Mouse (Mus musculus) C2C12 (cell line): ENCODE measurements around the gene Esyt2. TPM values are rescaled to one million over a fixed set of nuclear protein-coding genes. Genes with fewer than 3 reads are reported as not detected.

Experiments used
- H3K27me3 ChIP-seq: one replicate; pipeline ENCODE4 v1.6.1; 2011; ENCODE audit not compliant: control insufficient read depth, insufficient read depth, insufficient read length
- H3K36me3 ChIP-seq: one replicate; pipeline ENCODE4 v1.6.1; 2011; ENCODE audit not compliant: control insufficient read depth, insufficient read depth
- H3K4me3 ChIP-seq: one replicate; pipeline ENCODE4 v1.5.1; 2011; ENCODE audit warnings: mild to moderate bottlenecking, control low read depth; ENCODE audit not compliant: poor library complexity, insufficient read depth, severe bottlenecking
- H3K79me2 ChIP-seq: one replicate; pipeline ENCODE4 v1.6.1; 2011; ENCODE audit not compliant: control insufficient read depth, insufficient read depth
- H3K79me3 ChIP-seq: one replicate; pipeline ENCODE4 v1.6.1; 2011; ENCODE audit warnings: low read depth, control low read depth
- H3ac ChIP-seq: one replicate; pipeline ENCODE3; 2011; ENCODE audit warnings: low read depth; ENCODE audit not compliant: control insufficient read depth, insufficient read length
- CEBPB ChIP-seq: IDR thresholded peaks from one replicate; pipeline ENCODE4 v1.6.1; 2011; ENCODE audit warnings: low read depth, mild to moderate bottlenecking, control low read depth, moderate library complexity
- CTCF ChIP-seq: IDR thresholded peaks from one replicate; pipeline ENCODE4 v1.5.1; 2011; ENCODE audit not compliant: control insufficient read depth, insufficient read depth, insufficient read length
- FOSL1 ChIP-seq: IDR thresholded peaks from one replicate; pipeline ENCODE4 v1.8.0; 2011; ENCODE audit warnings: mild to moderate bottlenecking, low read length; ENCODE audit not compliant: poor library complexity, insufficient read depth, severe bottlenecking
- MAX ChIP-seq: IDR thresholded peaks from one replicate; pipeline ENCODE4 v1.6.1; 2011; ENCODE audit warnings: mild to moderate bottlenecking, control low read depth
- MYOD1 ChIP-seq: IDR thresholded peaks from one replicate; pipeline ENCODE4 v1.6.1; 2011; ENCODE audit warnings: low read depth; ENCODE audit not compliant: control insufficient read depth, insufficient read length
- MYOG ChIP-seq: IDR thresholded peaks from one replicate; pipeline ENCODE4 v1.6.1; 2011; ENCODE audit not compliant: control insufficient read depth, insufficient read length; ENCODE audit errors: extremely low read depth
- USF1 ChIP-seq: IDR thresholded peaks from one replicate; pipeline ENCODE4 v1.6.1; 2011; ENCODE audit warnings: low read depth, mild to moderate bottlenecking, control low read depth, moderate library complexity
- polyA plus RNA-seq: library from polyadenylated mRNA; unstranded; fragments of >200 nt; fragmentation: generic; extraction: Trizol; gene quantifications from one replicate; pipeline ENCODE4 v1.2.1, GENCODE M21; 2012; ENCODE audit warnings: missing spikeins

The Esyt2 gene
- polyA plus RNA-seq, 1 experiment, result 19.3 TPM

GRCm38 (mm10) chr12:116396072-116396695 is 115.2 kb downstream of the Esyt2 start:
- TF ChIP-seq CEBPB (no peak), MAX (no peak), CTCF (no peak), FOSL1 (no peak), MYOD1 (no peak), USF1 (no peak), MYOG (no peak)
- Histone ChIP-seq H3K79me3 (no peaks in the 10 kb centered on the region), H3K79me2 (no peaks in the 10 kb centered on the region), H3K27me3 (no peaks in the 10 kb centered on the region), H3K4me3 (no peak overlapping the region), H3K36me3 (no peaks in the 10 kb centered on the region), H3ac (no peak overlapping the region)

GRCm38 (mm10) chr12:116404012-116404679 is 123.2 kb downstream of the Esyt2 start:
- no peak overlapping the region for H3K4me3 ChIP-seq
- no peak overlapping the region for H3ac ChIP-seq
- peaks cover 23% of the 10 kb centered on the region for H3K36me3 ChIP-seq
- H3K27me3 ChIP-seq, result no peaks in the 10 kb centered on the region
- TF ChIP-seq CTCF (no peak), MAX (no peak), FOSL1 (no peak), USF1 (no peak), MYOG (no peak), MYOD1 (no peak), CEBPB (no peak)
- H3K79me2 ChIP-seq, result peaks cover 39% of the 10 kb centered on the region
- H3K79me3 ChIP-seq, result peaks cover 29% of the 10 kb centered on the region

- peak within 1 kb of the TSS; percentile 99 for H3K4me3 ChIP-seq
- H3K79me3 ChIP-seq, result peaks cover 31% of the 10 kb centered on the region
- peaks cover 45% of the 10 kb centered on the region for H3K79me2 ChIP-seq
- no peaks in the 10 kb centered on the region for H3K27me3 ChIP-seq
- H3K36me3 ChIP-seq, result peaks cover 24% of the 10 kb centered on the region
- peak within 1 kb of the TSS; percentile 89 for H3ac ChIP-seq
- TF ChIP-seq MAX (peak; percentile 90), MYOD1 (no peak)
These were observed 124.2 kb downstream of the Esyt2 start, which contains the start of gene Ncapg2 for GRCm38 (mm10) chr12:116405045-116405835. Ncapg2 (plus strand) TSS chr12:116405402.

- H3ac ChIP-seq, result peak overlapping the region; percentile 89
These were observed 124.8 kb downstream of the Esyt2 start for GRCm38 (mm10) chr12:116405836-116406155.

GRCm38 (mm10) chr12:116407883-116408282 is 126.9 kb downstream of the Esyt2 start:
- TF ChIP-seq MAX, result no peak
- TF ChIP-seq MYOG, result no peak
- no peak for TF ChIP-seq CEBPB
- TF ChIP-seq USF1, result no peak
- no peak for TF ChIP-seq FOSL1
- peaks cover 47% of the 10 kb centered on the region for H3K36me3 ChIP-seq

More at GRCm38 (mm10) chr12:116405836-116406155, 124.8 kb downstream of the Esyt2 start:
- Histone ChIP-seq H3K79me3 (peaks cover 31% of the 10 kb centered on the region), H3K36me3 (peaks cover 27% of the 10 kb centered on the region), H3K27me3 (no peaks in the 10 kb centered on the region), H3K79me2 (peaks cover 50% of the 10 kb centered on the region), H3K4me3 (peak overlapping the region; percentile 99)
- no peak for TF ChIP-seq MYOD1
- no peak for TF ChIP-seq MAX
- no peak for TF ChIP-seq MYOG
- no peak for TF ChIP-seq FOSL1
- TF ChIP-seq CTCF, result no peak
- TF ChIP-seq USF1, result no peak
- no peak for TF ChIP-seq CEBPB

GRCm38 (mm10) chr12:116414941-116415340 is 133.9 kb downstream of the Esyt2 start:
- Histone ChIP-seq H3K36me3 (peaks cover 64% of the 10 kb centered on the region), H3K4me3 (no peak overlapping the region), H3K79me3 (peaks cover 1% of the 10 kb centered on the region), H3K79me2 (peaks cover 12% of the 10 kb centered on the region), H3ac (no peak overlapping the region), H3K27me3 (no peaks in the 10 kb centered on the region)
- TF ChIP-seq USF1 (no peak), MAX (no peak), MYOG (no peak)

More at GRCm38 (mm10) chr12:116407883-116408282, 126.9 kb downstream of the Esyt2 start:
- Histone ChIP-seq H3ac (no peak overlapping the region), H3K27me3 (no peaks in the 10 kb centered on the region), H3K4me3 (no peak overlapping the region), H3K79me2 (peaks cover 54% of the 10 kb centered on the region), H3K79me3 (peaks cover 31% of the 10 kb centered on the region)
